Mouse (Mus musculus) heart, adult 9 months (tissue): Measurements from ENCODE around the gene Thsd7a.

ENCODE experiments used
- DNase-seq, 2 experiments: peaks; one replicate each; pipeline ENCODE4 v3.0.0; 2022; ENCODE audit warnings: low spot score in 2 of 2

The Thsd7a gene

GRCm38 (mm10) chr6:12506877-12507276 lies 242.3 kb downstream of the Thsd7a start:
- DNase-seq, result no peak

GRCm38 (mm10) chr6:12503867-12504266 lies 245.3 kb downstream of the Thsd7a start:
- peak; percentile 27 to 48 for DNase-seq

- no peak for DNase-seq
Observed at GRCm38 (mm10) chr6:12500888-12501287, 248.3 kb downstream of the Thsd7a start.

GRCm38 (mm10) chr6:12499866-12500265 lies 249.3 kb downstream of the Thsd7a start:
- no peak for DNase-seq

- DNase-seq, result no peak
Observed at GRCm38 (mm10) chr6:12493571-12493970, 255.6 kb downstream of the Thsd7a start.

- no peak for DNase-seq
Observed at GRCm38 (mm10) chr6:12488882-12489281, 260.3 kb downstream of the Thsd7a start.

- DNase-seq, result no peak
Observed at GRCm38 (mm10) chr6:12481527-12482163, 267.6 kb downstream of the Thsd7a start.

- no peak for DNase-seq
Observed at GRCm38 (mm10) chr6:12478359-12478758, 270.9 kb downstream of the Thsd7a start.

GRCm38 (mm10) chr6:12470935-12471334 lies 278.3 kb downstream of the Thsd7a start:
- peak; percentile 33 to 35 for DNase-seq

- DNase-seq, result no peak
Observed at GRCm38 (mm10) chr6:12467339-12468124, 281.7 kb downstream of the Thsd7a start.

GRCm38 (mm10) chr6:12458841-12459240 lies 290.4 kb downstream of the Thsd7a start:
- DNase-seq, result peak; percentile 76 to 86

- no peak for DNase-seq
Observed at GRCm38 (mm10) chr6:12457451-12457850, 291.8 kb downstream of the Thsd7a start.

GRCm38 (mm10) chr6:12454876-12455485 lies 294.2 kb downstream of the Thsd7a start:
- DNase-seq, result no peak

GRCm38 (mm10) chr6:12454132-12454531 lies 295.1 kb downstream of the Thsd7a start:
- no peak for DNase-seq

GRCm38 (mm10) chr6:12448851-12449250 lies 300.4 kb downstream of the Thsd7a start:
- peak in 1 of 2 experiments; percentile 15 for DNase-seq

- no peak for DNase-seq
Observed at GRCm38 (mm10) chr6:12445486-12445885, 303.7 kb downstream of the Thsd7a start.

- no peak for DNase-seq
Observed at GRCm38 (mm10) chr6:12439561-12439960, 309.6 kb downstream of the Thsd7a start.

GRCm38 (mm10) chr6:12419070-12419469 lies 330.1 kb downstream of the Thsd7a start:
- DNase-seq, result no peak

- no peak for DNase-seq
Observed at GRCm38 (mm10) chr6:12416976-12417375, 332.2 kb downstream of the Thsd7a start.

- DNase-seq, result no peak
Observed at GRCm38 (mm10) chr6:12404441-12404840, 344.8 kb downstream of the Thsd7a start.

GRCm38 (mm10) chr6:12402996-12403395 lies 346.2 kb downstream of the Thsd7a start:
- no peak for DNase-seq

GRCm38 (mm10) chr6:12397776-12398522 lies 351.3 kb downstream of the Thsd7a start:
- no peak for DNase-seq
